Mouse (Mus musculus) liver, embryonic 15.5 days (tissue): ENCODE results near the gene Cfap54. TPM values are rescaled to one million over a fixed set of nuclear protein-coding genes. Genes with fewer than 3 reads are reported as not detected.

Source experiments
- ATAC-seq: fragments of 200-750 bp; cut with Nextera tagmentation; 2 replicates; pipeline ENCODE4 v1.8.0; 2017; ENCODE audit warnings: moderate number of reproducible peaks, mild to moderate bottlenecking, moderate library complexity; ENCODE audit not compliant: insufficient read depth
- H3K27ac ChIP-seq: fragments of 300-500 bp; sonication (generic); replicated peaks from 2 replicates; pipeline ENCODE4 v1.5.1; 2015; ENCODE audit warnings: mild to moderate bottlenecking, inconsistent platforms
- H3K27me3 ChIP-seq: fragments of 300-500 bp; sonication (generic); 2 replicates; pipeline ENCODE4 v1.6.1; 2015; ENCODE audit warnings: mild to moderate bottlenecking, inconsistent platforms
- H3K36me3 ChIP-seq: fragments of 300-500 bp; sonication (generic); replicated peaks from 2 replicates; pipeline ENCODE4 v1.6.1; 2015; ENCODE audit warnings: moderate library complexity, mild to moderate bottlenecking, inconsistent platforms
- H3K4me1 ChIP-seq: fragments of 300-500 bp; sonication (generic); replicated peaks from 2 replicates; pipeline ENCODE4 v1.6.1; 2015; ENCODE audit warnings: inconsistent platforms
- H3K4me2 ChIP-seq: fragments of 300-500 bp; sonication (generic); 2 replicates; pipeline ENCODE4 v1.6.1; 2015; ENCODE audit warnings: moderate library complexity, mild to moderate bottlenecking, inconsistent platforms
- H3K4me3 ChIP-seq: fragments of 300-500 bp; sonication (generic); replicated peaks from 2 replicates; pipeline ENCODE4 v1.5.1; 2015; ENCODE audit warnings: mild to moderate bottlenecking, inconsistent platforms
- H3K9ac ChIP-seq: fragments of 300-500 bp; sonication (generic); 2 replicates; pipeline ENCODE4 v1.6.1; 2015; ENCODE audit warnings: moderate library complexity, mild to moderate bottlenecking, inconsistent platforms
- H3K9me3 ChIP-seq: fragments of 300-500 bp; sonication (generic); replicated peaks from 2 replicates; pipeline ENCODE4 v1.6.1; 2016; ENCODE audit warnings: inconsistent platforms
- WGBS: fragments of 180-500 bp; shearing (Covaris S2); methylation state at CpG from one replicate; pipeline ENCODE4 v1.1.7; 2015; ENCODE audit warnings: mixed read lengths; ENCODE audit not compliant: insufficient replicate concordance; 5-methylcytosine and 5-hydroxymethylcytosine counted together
- polyA plus RNA-seq: library from polyadenylated mRNA; unstranded; fragments of >200 nt; fragmentation: Nextera tagmentation; extraction: Ambion mirVana; gene quantifications from 2 replicates; pipeline ENCODE4 v1.2.1, GENCODE M21; 2015

Cfap54 gene
- polyA plus RNA-seq, 1 experiment from 2014 or later, result 0.18 TPM

- Histone ChIP-seq H3K27me3 (no peaks in the 10 kb centered on the region), H3K4me1 (no peaks in the 10 kb centered on the region), H3K36me3 (no peaks in the 10 kb centered on the region), H3K9me3 (no peaks in the 10 kb centered on the region), H3K4me3 (no peak overlapping the region), H3K9ac (no peak overlapping the region), H3K27ac (no peak overlapping the region), H3K4me2 (no peak overlapping the region)
- 13% methylated on average over 3 of the region's 3 CpGs for WGBS
- ATAC-seq, result no peak
These were observed 74.4 kb downstream of the Cfap54 start for GRCm38 (mm10) chr10:93006970-93007369.

GRCm38 (mm10) chr10:93006405-93006804, 75.0 kb downstream of the Cfap54 start:
- H3K27ac ChIP-seq, result no peak overlapping the region
- H3K27me3 ChIP-seq, result no peaks in the 10 kb centered on the region
- H3K36me3 ChIP-seq, result no peaks in the 10 kb centered on the region
- no peaks in the 10 kb centered on the region for H3K9me3 ChIP-seq
- ATAC-seq, result no peak
- no peak overlapping the region for H3K9ac ChIP-seq
- 40% methylated on average over 9 of the region's 9 CpGs for WGBS
- H3K4me3 ChIP-seq, result no peak overlapping the region
- H3K4me2 ChIP-seq, result no peak overlapping the region
- H3K4me1 ChIP-seq, result no peaks in the 10 kb centered on the region

- no peak overlapping the region for H3K9ac ChIP-seq
- H3K36me3 ChIP-seq, result no peaks in the 10 kb centered on the region
- no peaks in the 10 kb centered on the region for H3K27me3 ChIP-seq
- no peak overlapping the region for H3K4me3 ChIP-seq
- no peaks in the 10 kb centered on the region for H3K4me1 ChIP-seq
- no peak overlapping the region for H3K27ac ChIP-seq
- no peak for ATAC-seq
- no peak overlapping the region for H3K4me2 ChIP-seq
- 70% methylated on average over 9 of the region's 9 CpGs for WGBS
- H3K9me3 ChIP-seq, result no peaks in the 10 kb centered on the region
These were observed 82.9 kb downstream of the Cfap54 start for GRCm38 (mm10) chr10:92998536-92998935.

- Histone ChIP-seq H3K9ac (no peak overlapping the region), H3K4me2 (no peak overlapping the region), H3K36me3 (no peaks in the 10 kb centered on the region), H3K4me3 (no peak overlapping the region), H3K27ac (no peak overlapping the region), H3K27me3 (no peaks in the 10 kb centered on the region), H3K4me1 (no peaks in the 10 kb centered on the region), H3K9me3 (no peaks in the 10 kb centered on the region)
- 71% methylated on average over 7 of the region's 7 CpGs for WGBS
- no peak for ATAC-seq
These were observed 86.2 kb downstream of the Cfap54 start for GRCm38 (mm10) chr10:92995186-92995585.

- H3K9me3 ChIP-seq, result no peaks in the 10 kb centered on the region
- no peaks in the 10 kb centered on the region for H3K36me3 ChIP-seq
- 37% methylated on average over 3 of the region's 3 CpGs for WGBS
- no peak overlapping the region for H3K9ac ChIP-seq
- no peak overlapping the region for H3K4me2 ChIP-seq
- no peak for ATAC-seq
- no peak overlapping the region for H3K4me3 ChIP-seq
- H3K27ac ChIP-seq, result no peak overlapping the region
- no peaks in the 10 kb centered on the region for H3K27me3 ChIP-seq
- no peaks in the 10 kb centered on the region for H3K4me1 ChIP-seq
These were observed 87.1 kb downstream of the Cfap54 start for GRCm38 (mm10) chr10:92994340-92994739.

- no peak overlapping the region for H3K27ac ChIP-seq
- no peak overlapping the region for H3K9ac ChIP-seq
- H3K4me1 ChIP-seq, result no peaks in the 10 kb centered on the region
- no peak overlapping the region for H3K4me2 ChIP-seq
- no peak overlapping the region for H3K4me3 ChIP-seq
- no peak for ATAC-seq
- no peaks in the 10 kb centered on the region for H3K27me3 ChIP-seq
- no peaks in the 10 kb centered on the region for H3K36me3 ChIP-seq
- H3K9me3 ChIP-seq, result no peaks in the 10 kb centered on the region
These were observed 88.9 kb downstream of the Cfap54 start for GRCm38 (mm10) chr10:92992526-92992925.

- H3K36me3 ChIP-seq, result no peaks in the 10 kb centered on the region
- no peak overlapping the region for H3K4me2 ChIP-seq
- WGBS, result 60% methylated on average over 2 of the region's 2 CpGs
- no peaks in the 10 kb centered on the region for H3K27me3 ChIP-seq
- ATAC-seq, result no peak
- no peak overlapping the region for H3K9ac ChIP-seq
- H3K4me3 ChIP-seq, result no peak overlapping the region
- H3K4me1 ChIP-seq, result no peaks in the 10 kb centered on the region
- no peak overlapping the region for H3K27ac ChIP-seq
- H3K9me3 ChIP-seq, result no peaks in the 10 kb centered on the region
These were observed 90.8 kb downstream of the Cfap54 start for GRCm38 (mm10) chr10:92990576-92990975.

- Histone ChIP-seq H3K27ac (no peak overlapping the region), H3K9ac (no peak overlapping the region), H3K36me3 (no peaks in the 10 kb centered on the region), H3K27me3 (no peaks in the 10 kb centered on the region), H3K4me3 (no peak overlapping the region), H3K4me1 (no peaks in the 10 kb centered on the region), H3K4me2 (no peak overlapping the region), H3K9me3 (no peaks in the 10 kb centered on the region)
- WGBS, result 24% methylated on average over 3 of the region's 3 CpGs
- ATAC-seq, result no peak
These were observed 116.3 kb downstream of the Cfap54 start for GRCm38 (mm10) chr10:92965134-92965533.

GRCm38 (mm10) chr10:92950044-92950443, 131.4 kb downstream of the Cfap54 start:
- Histone ChIP-seq H3K4me3 (no peak overlapping the region), H3K27ac (no peak overlapping the region), H3K27me3 (no peaks in the 10 kb centered on the region), H3K9ac (no peak overlapping the region), H3K4me1 (no peaks in the 10 kb centered on the region), H3K4me2 (no peak overlapping the region), H3K9me3 (no peaks in the 10 kb centered on the region), H3K36me3 (no peaks in the 10 kb centered on the region)
- WGBS, result 32% methylated on average over 1 of the region's 1 CpGs
- no peak for ATAC-seq

GRCm38 (mm10) chr10:92942848-92943645, 138.4 kb downstream of the Cfap54 start:
- Histone ChIP-seq H3K4me3 (no peak overlapping the region), H3K27me3 (no peaks in the 10 kb centered on the region), H3K4me2 (no peak overlapping the region), H3K36me3 (no peaks in the 10 kb centered on the region), H3K4me1 (no peaks in the 10 kb centered on the region), H3K9ac (no peak overlapping the region), H3K9me3 (no peaks in the 10 kb centered on the region), H3K27ac (no peak overlapping the region)
- no peak for ATAC-seq
- 46% methylated on average over 7 of the region's 7 CpGs for WGBS

- Histone ChIP-seq H3K27ac (no peak overlapping the region), H3K9me3 (no peaks in the 10 kb centered on the region), H3K36me3 (no peaks in the 10 kb centered on the region), H3K4me3 (no peak overlapping the region), H3K9ac (no peak overlapping the region), H3K27me3 (no peaks in the 10 kb centered on the region), H3K4me1 (no peaks in the 10 kb centered on the region), H3K4me2 (no peak overlapping the region)
- ATAC-seq, result no peak
- WGBS, result 35% methylated on average over 1 of the region's 1 CpGs
These were observed 139.8 kb downstream of the Cfap54 start for GRCm38 (mm10) chr10:92941616-92942015.

- Histone ChIP-seq H3K9me3 (no peaks in the 10 kb centered on the region), H3K4me2 (no peak overlapping the region), H3K4me3 (no peak overlapping the region), H3K27ac (no peak overlapping the region), H3K9ac (no peak overlapping the region), H3K27me3 (no peaks in the 10 kb centered on the region), H3K36me3 (no peaks in the 10 kb centered on the region), H3K4me1 (no peaks in the 10 kb centered on the region)
- 54% methylated on average over 10 of the region's 10 CpGs for WGBS
- no peak for ATAC-seq
These were observed 143.6 kb downstream of the Cfap54 start for GRCm38 (mm10) chr10:92937741-92938285.
